Comparison of ENCODE assay signal across 21 mouse cellular contexts in the genomic region with DNA sequence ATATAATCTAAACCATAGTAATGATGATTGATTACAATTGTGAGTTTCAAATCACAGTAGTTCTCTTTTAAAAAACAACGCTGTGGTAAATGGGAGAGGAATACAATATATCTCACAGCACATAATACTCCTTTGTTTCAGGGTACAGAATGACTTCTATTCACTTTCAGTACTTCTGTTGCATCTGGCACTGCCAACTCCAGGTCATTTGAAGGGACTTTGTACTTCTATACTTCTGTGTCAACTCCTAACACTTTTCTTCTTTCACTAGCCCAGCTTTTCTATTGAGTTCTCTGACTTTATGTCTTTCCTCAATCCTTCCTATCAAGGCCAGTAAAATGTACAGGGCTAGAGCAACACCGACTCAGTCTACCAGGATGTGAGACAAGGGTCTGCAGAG.
"Had no signal": no experiment of that assay in that cellular context is flagged by ENCODE, and none has a peak within 500 bp of the region (broad histone marks: within the 10 kb centered on the region; RNA-seq: fewer than 3 reads in every experiment).

No protein-coding gene starts in this region.

- H3K4me3 ChIP-seq: liver, embryonic 15.5 days; midbrain, embryonic 10.5 days; midbrain, embryonic 12.5 days; myocyte; neural tube, embryonic 13.5 days; neural tube, embryonic 15.5 days; stomach, embryonic 15.5 days had no signal

- H3K9me3 ChIP-seq: liver, embryonic 15.5 days; midbrain, embryonic 10.5 days; midbrain, embryonic 12.5 days; neural tube, embryonic 13.5 days; neural tube, embryonic 15.5 days; stomach, embryonic 15.5 days had no signal

- ATAC-seq: midbrain, embryonic 16.5 days had no signal

- DNase-seq: lung, adult 18-20 months; lung, embryonic 14.5 days; lung, postnatal 10 days; lung, postnatal 4 days; midbrain, embryonic 14.5 days; retina, postnatal 1 day; right cerebral cortex, adult 18-20 months; right cerebral cortex, postnatal 25 days; right cerebral cortex, postnatal 4 days; thymus, adult 2 months; thymus, postnatal 14 days; thymus, postnatal 36 days had no signal

- H3K4me1 ChIP-seq: liver, embryonic 15.5 days; midbrain, embryonic 10.5 days; midbrain, embryonic 12.5 days; neural tube, embryonic 13.5 days; neural tube, embryonic 15.5 days; stomach, embryonic 15.5 days had no signal

- H3K36me3 ChIP-seq: liver, embryonic 15.5 days; midbrain, embryonic 12.5 days; stomach, embryonic 15.5 days had no signal

- H3K9ac ChIP-seq: liver, embryonic 15.5 days; lung, embryonic 14.5 days; midbrain, embryonic 12.5 days; neural tube, embryonic 13.5 days; neural tube, embryonic 15.5 days; stomach, embryonic 15.5 days had no signal

- H3K27me3 ChIP-seq: liver, embryonic 15.5 days; midbrain, embryonic 12.5 days; neural tube, embryonic 13.5 days; neural tube, embryonic 15.5 days; stomach, embryonic 15.5 days had no signal

- H3K4me2 ChIP-seq: liver, embryonic 15.5 days; lung, embryonic 14.5 days; midbrain, embryonic 12.5 days; neural tube, embryonic 13.5 days; neural tube, embryonic 15.5 days; stomach, embryonic 15.5 days had no signal

- H3K27ac ChIP-seq: liver, embryonic 15.5 days; midbrain, embryonic 10.5 days; midbrain, embryonic 12.5 days; neural tube, embryonic 13.5 days; neural tube, embryonic 15.5 days; stomach, embryonic 15.5 days; stomach, postnatal 0 days had no signal
